Mouse (Mus musculus) hindbrain, embryonic 11.5 days (tissue): Measurements from ENCODE around the gene Avpi1. TPM values are rescaled to one million over a fixed set of nuclear protein-coding genes. Genes with fewer than 3 reads are reported as not detected.

Source experiments
- ATAC-seq: fragments of 200-750 bp; cut with Nextera tagmentation; 2 replicates; pipeline ENCODE4 v1.8.0; 2017; ENCODE audit warnings: mild to moderate bottlenecking, moderate TSS enrichment, moderate library complexity; ENCODE audit not compliant: low FRiP score
- DNase-seq: peaks from one replicate; pipeline ENCODE4 v3.0.0-alpha.2; 2015; ENCODE audit warnings: low spot score
- H3K27ac ChIP-seq: fragments of 300-500 bp; sonication (generic); 2 replicates; pipeline ENCODE4 v1.5.1; 2014; ENCODE audit warnings: mild to moderate bottlenecking, low read depth, low read length
- H3K27me3 ChIP-seq: fragments of 300-500 bp; sonication (generic); 2 replicates; pipeline ENCODE4 v1.6.1; 2014; ENCODE audit warnings: mild to moderate bottlenecking, low read length, moderate library complexity, mixed read lengths; ENCODE audit not compliant: control insufficient read depth, insufficient read depth
- H3K36me3 ChIP-seq: fragments of 300-500 bp; sonication (generic); 2 replicates; pipeline ENCODE4 v1.6.1; 2014; ENCODE audit warnings: mild to moderate bottlenecking, low read length, moderate library complexity, mixed read lengths; ENCODE audit not compliant: control insufficient read depth, insufficient read depth
- H3K4me1 ChIP-seq: fragments of 300-500 bp; sonication (generic); replicated peaks from 2 replicates; pipeline ENCODE4 v1.6.1; 2014; ENCODE audit warnings: low read length, mixed read lengths; ENCODE audit not compliant: control insufficient read depth, insufficient read depth
- H3K4me2 ChIP-seq: fragments of 300-500 bp; sonication (generic); replicated peaks from 2 replicates; pipeline ENCODE4 v1.6.1; 2014; ENCODE audit warnings: mild to moderate bottlenecking, low read depth, low read length
- H3K4me3 ChIP-seq: fragments of 300-500 bp; sonication (generic); 2 replicates; pipeline ENCODE4 v1.5.1; 2014; ENCODE audit warnings: low read depth, low read length
- H3K9ac ChIP-seq: fragments of 300-500 bp; sonication (generic); 2 replicates; pipeline ENCODE4 v1.6.1; 2014; ENCODE audit warnings: low read depth, low read length
- H3K9me3 ChIP-seq: fragments of 300-500 bp; sonication (generic); 2 replicates; pipeline ENCODE4 v1.6.1; 2016; ENCODE audit warnings: low read length; ENCODE audit not compliant: control insufficient read depth
- WGBS: fragments of 180-500 bp; shearing (Covaris S2); extraction: QIAGEN DNeasy Blood & Tissue Kit; methylation state at CpG from one replicate; pipeline ENCODE4 v1.1.7; 2014; 5-methylcytosine and 5-hydroxymethylcytosine counted together
- polyA plus RNA-seq: library from polyadenylated mRNA; unstranded; fragments of >200 nt; fragmentation: Nextera tagmentation; extraction: Ambion mirVana; gene quantifications from 2 replicates; pipeline ENCODE4 v1.2.1, GENCODE M21; 2014

Gene Avpi1
- polyA plus RNA-seq, 1 experiment from 2014 or later = 14.1 TPM

- no peak for DNase-seq
- 82% methylated on average over 5 of the region's 5 CpGs for WGBS
- Histone ChIP-seq H3K9me3 (no peaks in the 10 kb centered on the region), H3K4me2 (no peak overlapping the region), H3K36me3 (peaks cover 5% of the 10 kb centered on the region; the same call in 1 of the 2 replicates), H3K27ac (no peak overlapping the region), H3K9ac (no peak overlapping the region), H3K27me3 (no peaks in the 10 kb centered on the region), H3K4me3 (no peak overlapping the region), H3K4me1 (no peaks in the 10 kb centered on the region)
- no peak for ATAC-seq
Observed at GRCm38 (mm10) chr19:42079950-42080349, 48.9 kb downstream of the Avpi1 start.

- Histone ChIP-seq H3K27ac (no peak overlapping the region), H3K4me3 (no peak overlapping the region), H3K4me2 (no peak overlapping the region), H3K9ac (no peak overlapping the region), H3K36me3 (peaks cover 5% of the 10 kb centered on the region; the same call in 1 of the 2 replicates), H3K4me1 (no peaks in the 10 kb centered on the region), H3K27me3 (no peaks in the 10 kb centered on the region), H3K9me3 (no peaks in the 10 kb centered on the region)
- 96% methylated on average over 12 of the region's 12 CpGs for WGBS
- DNase-seq (no peak), ATAC-seq (no peak)
Observed at GRCm38 (mm10) chr19:42079006-42079405, 49.9 kb downstream of the Avpi1 start.

GRCm38 (mm10) chr19:42078566-42078965, 50.3 kb downstream of the Avpi1 start:
- Histone ChIP-seq H3K4me1 (no peaks in the 10 kb centered on the region), H3K4me2 (no peak overlapping the region), H3K4me3 (no peak overlapping the region), H3K27ac (no peak overlapping the region), H3K9me3 (no peaks in the 10 kb centered on the region), H3K36me3 (peaks cover 5% of the 10 kb centered on the region; the same call in 1 of the 2 replicates), H3K27me3 (no peaks in the 10 kb centered on the region), H3K9ac (no peak overlapping the region)
- 96% methylated on average over 8 of the region's 8 CpGs for WGBS
- no peak for ATAC-seq
- DNase-seq = no peak

- H3K27me3 ChIP-seq = no peaks in the 10 kb centered on the region; the same call in 1 of the 2 replicates
- DNase-seq (no peak), ATAC-seq (no peak)
- H3K9me3 ChIP-seq = no peaks in the 10 kb centered on the region
- no peaks in the 10 kb centered on the region for H3K4me1 ChIP-seq
- no peak overlapping the region for H3K4me2 ChIP-seq
- 91% methylated on average over 16 of the region's 16 CpGs for WGBS
- peaks cover 5% of the 10 kb centered on the region; the same call in 1 of the 2 replicates for H3K36me3 ChIP-seq
- H3K4me3 ChIP-seq = no peak overlapping the region
- H3K27ac ChIP-seq = no peak overlapping the region
- no peak overlapping the region for H3K9ac ChIP-seq
Observed at GRCm38 (mm10) chr19:42075992-42076391, 52.9 kb downstream of the Avpi1 start.

- Histone ChIP-seq H3K27me3 (no peaks in the 10 kb centered on the region; the same call in 1 of the 2 replicates), H3K36me3 (peaks cover 5% of the 10 kb centered on the region; the same call in 1 of the 2 replicates), H3K4me1 (no peaks in the 10 kb centered on the region), H3K4me3 (no peak overlapping the region), H3K4me2 (no peak overlapping the region), H3K27ac (no peak overlapping the region), H3K9me3 (no peaks in the 10 kb centered on the region), H3K9ac (no peak overlapping the region)
- no peak for ATAC-seq
- no peak for DNase-seq
- 83% methylated on average over 2 of the region's 2 CpGs for WGBS
Observed at GRCm38 (mm10) chr19:42075051-42075450, 53.8 kb downstream of the Avpi1 start.

Other genes with a start within 250 kb of the Avpi1 start
- 11.5 and 13.8 TPM in 2 replicates for gene Rrp12, start 232.9 kb downstream of the Avpi1 start, polyA plus RNA-seq
- gene Pgam1, start 217.1 kb downstream of the Avpi1 start, polyA plus RNA-seq = 767 and 789 TPM in 2 replicates
- 77.2 and 83.2 TPM in 2 replicates for gene Exosc1, start 195.6 kb downstream of the Avpi1 start, polyA plus RNA-seq
- gene Zdhhc16, start 195.6 kb downstream of the Avpi1 start, polyA plus RNA-seq = 59.0 and 59.1 TPM in 2 replicates
- gene Mms19, start 147.9 kb downstream of the Avpi1 start, polyA plus RNA-seq = 32.5 and 32.6 TPM in 2 replicates
- 6.5 and 7.7 TPM in 2 replicates for gene Ubtd1, start 147.3 kb downstream of the Avpi1 start, polyA plus RNA-seq
- gene Ankrd2, start 93.1 kb downstream of the Avpi1 start, polyA plus RNA-seq = not detected in 2 replicates
- 0.67 and 1.1 TPM in 2 replicates for gene Hoga1, start 83.4 kb downstream of the Avpi1 start, polyA plus RNA-seq
- 0.11 TPM in 1 of 2 replicates, not detected in the other for gene 4933411K16Rik, start 76.8 kb downstream of the Avpi1 start, polyA plus RNA-seq
- gene Morn4, start 42.7 kb downstream of the Avpi1 start, polyA plus RNA-seq = 75.1 and 76.1 TPM in 2 replicates
- 20.9 and 23.6 TPM in 2 replicates for gene Pi4k2a, start 38.6 kb downstream of the Avpi1 start, polyA plus RNA-seq
- 6.4 and 6.9 TPM in 2 replicates for gene Marveld1, start 18.3 kb upstream of the Avpi1 start, polyA plus RNA-seq
- gene Zfyve27, start 34.9 kb upstream of the Avpi1 start, polyA plus RNA-seq = 17.8 and 18.4 TPM in 2 replicates
- gene Sfrp5, start 73.2 kb upstream of the Avpi1 start, polyA plus RNA-seq = 0.80 and 0.85 TPM in 2 replicates
- 3.9 and 5.0 TPM in 2 replicates for gene Golga7b, start 118.5 kb upstream of the Avpi1 start, polyA plus RNA-seq